Mouse (Mus musculus): ENCODE measurements around the gene Hck. TPM values are rescaled to one million over a fixed set of nuclear protein-coding genes. Genes with fewer than 3 reads are reported as not detected.

The Hck gene
- polyA plus RNA-seq, 1 experiment from 2014 or later: 7.9 TPM

- WGBS: 90% methylated on average over 2 of the region's 2 CpGs
- ATAC-seq (ENCODE audit: low FRiP score, low read depth): no peak
- no peaks in the 10 kb centered on the region for H3K4me1 ChIP-seq
- no peak overlapping the region for H3K9ac ChIP-seq
- no peaks in the 10 kb centered on the region for H3K27me3 ChIP-seq
- H3K27ac ChIP-seq: no peak overlapping the region
- H3K9me3 ChIP-seq: no peaks in the 10 kb centered on the region
- no peak overlapping the region for H3K4me2 ChIP-seq (replicated peaks)
- peaks cover 99% of the 10 kb centered on the region for H3K36me3 ChIP-seq
- H3K4me3 ChIP-seq: no peak overlapping the region
These were observed 79.6 kb downstream of the Hck start for GRCm38 (mm10) chr2:153187848-153188247.

- WGBS: 75% methylated on average over 2 of the region's 2 CpGs
These were observed 83.0 kb downstream of the Hck start for GRCm38 (mm10) chr2:153191242-153191641.

GRCm38 (mm10) chr2:153194255-153194654 is 86.0 kb downstream of the Hck start:
- Histone ChIP-seq H3K4me3 (no peak overlapping the region), H3K4me2 (replicated peaks) (no peak overlapping the region), H3K36me3 (peaks cover 85% of the 10 kb centered on the region), H3K9ac (no peak overlapping the region), H3K4me1 (no peaks in the 10 kb centered on the region), H3K9me3 (no peaks in the 10 kb centered on the region), H3K27ac (no peak overlapping the region), H3K27me3 (no peaks in the 10 kb centered on the region)
- no peak for ATAC-seq (ENCODE audit: low FRiP score, low read depth)
- 97% methylated on average over 3 of the region's 3 CpGs for WGBS

More at GRCm38 (mm10) chr2:153191242-153191641, 83.0 kb downstream of the Hck start:
- Histone ChIP-seq H3K27ac (no peak overlapping the region), H3K27me3 (no peaks in the 10 kb centered on the region), H3K9ac (no peak overlapping the region), H3K4me2 (replicated peaks) (no peak overlapping the region), H3K4me1 (no peaks in the 10 kb centered on the region), H3K9me3 (no peaks in the 10 kb centered on the region), H3K4me3 (no peak overlapping the region), H3K36me3 (peaks cover 93% of the 10 kb centered on the region)
- no peak for ATAC-seq (ENCODE audit: low FRiP score, low read depth)

- H3K9ac ChIP-seq: no peak overlapping the region
- no peaks in the 10 kb centered on the region for H3K9me3 ChIP-seq
- no peaks in the 10 kb centered on the region for H3K27me3 ChIP-seq
- H3K4me1 ChIP-seq: no peaks in the 10 kb centered on the region
- no peak overlapping the region for H3K27ac ChIP-seq
- H3K4me2 ChIP-seq (replicated peaks): no peak overlapping the region
- H3K4me3 ChIP-seq: no peak overlapping the region
- 66% methylated on average over 5 of the region's 5 CpGs for WGBS
- H3K36me3 ChIP-seq: peaks cover 81% of the 10 kb centered on the region
- ATAC-seq (ENCODE audit: low FRiP score, low read depth): no peak
These were observed 90.2 kb downstream of the Hck start for GRCm38 (mm10) chr2:153198485-153198884.

- no peaks in the 10 kb centered on the region for H3K9me3 ChIP-seq
- no peak overlapping the region for H3K4me3 ChIP-seq
- WGBS: 83% methylated on average over 2 of the region's 2 CpGs
- H3K4me1 ChIP-seq: no peaks in the 10 kb centered on the region
- ATAC-seq (ENCODE audit: low FRiP score, low read depth): no peak
- H3K9ac ChIP-seq: no peak overlapping the region
- no peaks in the 10 kb centered on the region for H3K27me3 ChIP-seq
- H3K36me3 ChIP-seq: peaks cover 84% of the 10 kb centered on the region
- H3K27ac ChIP-seq: no peak overlapping the region
- H3K4me2 ChIP-seq (replicated peaks): no peak overlapping the region
These were observed 90.8 kb downstream of the Hck start for GRCm38 (mm10) chr2:153199114-153199513.

Other genes starting within 250 kb of the Hck start
- gene Mylk2, start 197.1 kb upstream of the Hck start, polyA plus RNA-seq (2015; fragmentation: Nextera tagmentation; extraction: Ambion mirVana): 0.05 and 0.08 TPM in 2 replicates
- 0.65 and 0.66 TPM in 2 replicates for gene Foxs1, start 175.3 kb upstream of the Hck start, polyA plus RNA-seq (2015; fragmentation: Nextera tagmentation; extraction: Ambion mirVana)
- gene Dusp15, start 156.8 kb upstream of the Hck start, polyA plus RNA-seq (2015; fragmentation: Nextera tagmentation; extraction: Ambion mirVana): 0.56 and 0.75 TPM in 2 replicates
- gene Ttll9, start 146.0 kb upstream of the Hck start, polyA plus RNA-seq (2015; fragmentation: Nextera tagmentation; extraction: Ambion mirVana): 0.32 and 0.39 TPM in 2 replicates
- 126 and 131 TPM in 2 replicates for gene Pdrg1, start 93.0 kb upstream of the Hck start, polyA plus RNA-seq (2015; fragmentation: Nextera tagmentation; extraction: Ambion mirVana)
- gene Xkr7, start 76.6 kb upstream of the Hck start, polyA plus RNA-seq (2015; fragmentation: Nextera tagmentation; extraction: Ambion mirVana): not detected in 2 replicates
- gene Ccm2l, start 42.5 kb upstream of the Hck start, polyA plus RNA-seq (2015; fragmentation: Nextera tagmentation; extraction: Ambion mirVana): 1.7 and 1.9 TPM in 2 replicates
- 93.9 and 101 TPM in 2 replicates for gene Tm9sf4, start 52.8 kb downstream of the Hck start, polyA plus RNA-seq (2015; fragmentation: Nextera tagmentation; extraction: Ambion mirVana)
- 16.4 and 17.3 TPM in 2 replicates for gene Tspyl3, start 117.0 kb downstream of the Hck start, polyA plus RNA-seq (2015; fragmentation: Nextera tagmentation; extraction: Ambion mirVana)
- gene Plagl2, start 133.0 kb downstream of the Hck start, polyA plus RNA-seq (2015; fragmentation: Nextera tagmentation; extraction: Ambion mirVana): 12.8 and 15.0 TPM in 2 replicates
- gene Pofut1, start 133.1 kb downstream of the Hck start, polyA plus RNA-seq (2015; fragmentation: Nextera tagmentation; extraction: Ambion mirVana): 8.8 and 9.2 TPM in 2 replicates
- 6.0 and 6.3 TPM in 2 replicates for gene Kif3b, start 182.9 kb downstream of the Hck start, polyA plus RNA-seq (2015; fragmentation: Nextera tagmentation; extraction: Ambion mirVana)
- gene Asxl1, start 237.4 kb downstream of the Hck start, polyA plus RNA-seq (2015; fragmentation: Nextera tagmentation; extraction: Ambion mirVana): 13.2 and 14.2 TPM in 2 replicates